Comparison of ENCODE assay signal across 20 mouse cellular contexts in the genomic region with DNA sequence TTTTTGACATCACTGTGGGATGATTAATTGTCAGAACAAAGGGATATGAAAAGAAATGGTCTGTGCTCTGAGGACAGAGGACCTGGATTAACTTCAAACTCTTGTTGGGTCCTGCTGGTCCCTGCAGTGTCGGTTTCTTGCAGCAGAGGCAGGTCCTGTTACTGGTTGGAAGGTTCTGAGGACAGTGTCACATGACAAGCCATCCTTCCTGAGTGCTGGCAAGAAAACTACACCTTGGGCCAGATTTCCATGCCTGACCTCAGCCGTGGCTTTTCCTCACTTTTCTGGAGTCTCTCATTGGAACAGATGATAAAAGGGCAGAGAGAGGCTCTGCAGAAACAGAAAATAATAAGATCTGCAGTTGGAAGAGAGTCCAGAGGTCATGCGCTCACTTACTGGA. TPM values are rescaled to one million over a fixed set of nuclear protein-coding genes. Genes with fewer than 3 reads are reported as not detected.
DNase-seq lines count a peak whose midpoint lies in the region; ATAC-seq lines count a peak whose summit lies in the region.
"Had no signal": no experiment of that assay in that cellular context is flagged by ENCODE, and none has a peak within 500 bp of the region (broad histone marks: within the 10 kb centered on the region; RNA-seq: fewer than 3 reads in every experiment).

No protein-coding gene starts in this region.

- no peaks in the 10 kb centered on the region for H3K27me3 ChIP-seq in midbrain, embryonic 10.5 days (ENCODE audit: low read depth, poor library complexity, severe bottlenecking)
- H3K27me3 ChIP-seq: heart, embryonic 12.5 days; hindbrain, embryonic 15.5 days; intestine, embryonic 15.5 days; limb, embryonic 15.5 days had no signal

- H3K27ac ChIP-seq in midbrain, embryonic 10.5 days (replicated peaks), result no peak overlapping the region
- H3K27ac ChIP-seq: forebrain, embryonic 10.5 days; hindbrain, embryonic 15.5 days; intestine, embryonic 15.5 days; limb, embryonic 15.5 days; stomach, postnatal 0 days had no signal

- H3K4me3 ChIP-seq in midbrain, embryonic 10.5 days, result no peak overlapping the region
- H3K4me3 ChIP-seq: forebrain, embryonic 10.5 days; heart, embryonic 12.5 days; hindbrain, embryonic 15.5 days; intestine, embryonic 15.5 days; limb, embryonic 15.5 days had no signal

- WGBS in midbrain, embryonic 10.5 days, result 79% methylated on average over 3 of the region's 3 CpGs

- peak; percentile 83 for ATAC-seq in cerebellum, adult (ENCODE audit: insufficient number of reproducible peaks, low FRiP score, low TSS enrichment)
- ATAC-seq: intestine, embryonic 15.5 days; liver, postnatal 0 days had no signal

- H3K9me3 ChIP-seq in midbrain, embryonic 10.5 days (replicated peaks), result no peaks in the 10 kb centered on the region
- H3K9me3 ChIP-seq: hindbrain, embryonic 15.5 days; intestine, embryonic 15.5 days; limb, embryonic 15.5 days had no signal

- no peaks in the 10 kb centered on the region for H3K36me3 ChIP-seq in midbrain, embryonic 10.5 days
- H3K36me3 ChIP-seq: forebrain, embryonic 10.5 days; heart, embryonic 12.5 days; hindbrain, embryonic 15.5 days; intestine, embryonic 15.5 days; limb, embryonic 15.5 days had no signal

- intact Hi-C loops in gastrocnemius, postnatal 14 days (cut with DNase I; ENCODE audit: low total_unique reads), result no loop called here

- DNase-seq in cerebellum, postnatal 4 days (ENCODE audit: low spot score in 2 of 2), result no peak
- peak; percentile 41 for DNase-seq in adipocyte (ENCODE audit: low spot score)
- DNase-seq in cerebellum, adult 9-10 months, result peak; percentile 82
- DNase-seq in gastrocnemius, postnatal 14 days, result peak; percentile 26
- DNase-seq in midbrain, embryonic 10.5 days (ENCODE audit: low spot score), result no peak
- no peak for DNase-seq in left cerebral cortex, adult 11 months (ENCODE audit: low spot score)
- no peak for DNase-seq in layer of hippocampus, adult 9-10 months (ENCODE audit: low spot score)
- DNase-seq: adrenal gland, adult 8-10 months; heart, postnatal 14 days; kidney, postnatal 4 days; liver, postnatal 0 days; lung, postnatal 10 days; right cerebral cortex, postnatal 4 days had no signal

- H3K4me1 ChIP-seq in midbrain, embryonic 10.5 days, result peaks cover 19% of the 10 kb centered on the region
- H3K4me1 ChIP-seq: heart, embryonic 12.5 days; intestine, embryonic 15.5 days; limb, embryonic 15.5 days had no signal

RNA-seq across cellular contexts. Expression of a gene that starts 20.4 kb away (rescaled TPM):
- total RNA-seq in gastrocnemius, postnatal 14 days (2021), result 1 to 10 TPM in 1 of 2 experiments, under 1 TPM in 1; 0.51 to 1.1 TPM
- polyA plus RNA-seq in midbrain, embryonic 10.5 days (2016; fragmentation: Nextera tagmentation; extraction: Ambion mirVana), result 10.5 and 10.7 TPM in 2 replicates

Comparison
In these comparisons a context has a peak if more than half of its experiments do, and no peak if none do; other contexts are left out.
1. DNase-seq: peak in adipocyte (single experiment), cerebellum, adult 9-10 months (single experiment) and gastrocnemius, postnatal 14 days (single experiment); none in cerebellum, postnatal 4 days (0 of 2), midbrain, embryonic 10.5 days (single experiment), left cerebral cortex, adult 11 months (single experiment) and layer of hippocampus, adult 9-10 months (single experiment).